Mouse (Mus musculus): ENCODE results near the gene Sfxn1. TPM values are rescaled to one million over a fixed set of nuclear protein-coding genes. Genes with fewer than 3 reads are reported as not detected.

Gene Sfxn1
- polyA plus RNA-seq (2015; fragmentation: Nextera tagmentation; extraction: Ambion mirVana): 96.8 and 102 TPM in 2 replicates

DNA sequence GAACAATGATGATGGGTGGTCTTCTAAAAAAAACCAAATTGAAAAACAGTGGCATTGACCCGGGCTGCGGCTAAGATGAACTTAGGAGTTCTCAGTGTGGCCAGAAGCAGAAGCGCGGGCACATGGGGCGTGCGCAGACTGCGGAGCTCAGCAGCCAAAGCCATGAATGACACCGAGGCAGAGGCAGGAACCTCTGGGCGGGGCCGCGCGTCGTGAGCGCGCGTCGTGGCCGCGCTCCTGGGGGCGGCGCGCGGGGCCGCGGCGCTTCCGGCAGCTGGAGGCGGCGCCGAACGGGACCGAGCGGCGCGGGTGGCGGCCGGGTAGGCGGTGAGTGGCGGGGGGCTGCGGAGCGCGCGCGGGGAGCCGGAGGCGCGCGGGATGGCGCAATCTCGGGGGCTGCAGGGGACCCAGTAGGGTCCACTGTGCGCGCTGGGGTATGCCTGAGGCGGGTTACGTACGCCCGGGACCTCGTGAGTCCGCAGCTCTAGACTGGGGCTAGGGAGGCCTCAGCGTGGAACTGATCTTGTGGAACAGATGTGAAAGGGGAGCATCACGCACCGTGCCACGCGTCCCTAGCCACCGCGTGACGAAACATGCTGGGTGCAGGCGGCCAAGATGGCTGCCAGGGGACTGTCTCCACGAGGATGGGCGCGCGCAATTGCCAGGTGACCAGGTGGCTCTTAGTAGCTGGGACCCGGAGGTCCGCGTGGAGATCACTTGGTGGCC is at the start of gene Sfxn1:
TSS of gene Sfxn1 (plus strand) at position 264 of the 726 bp plus-strand sequence.
- H3K4me2 ChIP-seq: peak within 1 kb of the TSS; percentile 59
- H3K4me1 ChIP-seq: peaks cover 20% of the 10 kb centered on the region
- H3K27ac ChIP-seq: peak within 1 kb of the TSS; percentile 88
- peak; percentile 90 for ATAC-seq (replicated peaks)
- no peaks in the 10 kb centered on the region for H3K9me3 ChIP-seq
- peak within 1 kb of the TSS; percentile 76 for H3K9ac ChIP-seq
- under 1% methylated on average over 74 of the region's 74 CpGs for WGBS
- no peaks in the 10 kb centered on the region for H3K27me3 ChIP-seq (replicated peaks)
- no peaks in the 10 kb centered on the region for H3K36me3 ChIP-seq (replicated peaks)
- peak within 1 kb of the TSS; percentile 74 for H3K4me3 ChIP-seq

DNA sequence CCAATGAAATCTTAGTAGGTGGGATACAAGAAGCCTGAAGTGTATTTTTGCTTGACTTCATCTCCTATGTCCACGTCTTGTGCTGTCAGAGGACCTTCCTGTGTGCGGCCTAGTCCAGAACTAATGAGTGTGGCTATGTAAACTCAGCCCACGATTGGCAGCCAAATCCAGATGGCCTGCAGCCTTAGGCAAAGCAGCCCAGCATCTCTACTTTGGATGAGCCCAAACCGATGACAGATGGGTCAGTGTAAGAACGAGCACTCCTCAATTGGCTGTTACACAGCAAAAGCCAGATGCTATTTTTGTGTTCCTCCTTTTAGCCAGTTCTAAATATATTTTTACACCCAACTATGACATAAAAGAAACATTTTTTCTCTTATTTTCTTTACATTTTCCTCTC is 48.4 kb upstream of the Sfxn1 start:
- 73% methylated on average over 5 of the region's 5 CpGs for WGBS
- Histone ChIP-seq H3K27me3 (replicated peaks) (no peaks in the 10 kb centered on the region), H3K4me3 (no peak overlapping the region), H3K4me1 (no peaks in the 10 kb centered on the region), H3K9ac (no peak overlapping the region), H3K9me3 (no peaks in the 10 kb centered on the region), H3K27ac (no peak overlapping the region), H3K36me3 (replicated peaks) (no peaks in the 10 kb centered on the region), H3K4me2 (no peak overlapping the region)
- ATAC-seq (replicated peaks): no peak

DNA sequence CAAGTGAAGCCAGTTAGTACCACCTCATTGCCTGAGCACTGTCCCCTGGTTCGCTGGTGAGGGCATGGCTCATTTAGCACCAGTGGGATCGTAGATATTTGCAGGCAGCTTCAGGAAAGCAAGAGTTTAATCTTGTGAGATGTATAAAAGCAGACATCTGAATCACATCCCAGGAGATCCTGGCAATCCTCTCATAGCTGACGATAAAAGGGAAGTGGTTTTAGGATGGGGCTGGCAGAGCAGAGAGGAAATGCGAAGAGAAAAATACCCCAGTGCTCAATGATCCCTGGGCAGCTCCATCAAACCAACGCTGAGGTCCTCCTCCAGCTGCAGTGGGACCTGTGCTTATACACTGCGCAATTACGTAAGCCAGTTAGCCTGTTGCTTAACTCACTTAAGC is 44.6 kb upstream of the Sfxn1 start:
- H3K27ac ChIP-seq: no peak overlapping the region
- WGBS: 67% methylated on average over 7 of the region's 7 CpGs

DNA sequence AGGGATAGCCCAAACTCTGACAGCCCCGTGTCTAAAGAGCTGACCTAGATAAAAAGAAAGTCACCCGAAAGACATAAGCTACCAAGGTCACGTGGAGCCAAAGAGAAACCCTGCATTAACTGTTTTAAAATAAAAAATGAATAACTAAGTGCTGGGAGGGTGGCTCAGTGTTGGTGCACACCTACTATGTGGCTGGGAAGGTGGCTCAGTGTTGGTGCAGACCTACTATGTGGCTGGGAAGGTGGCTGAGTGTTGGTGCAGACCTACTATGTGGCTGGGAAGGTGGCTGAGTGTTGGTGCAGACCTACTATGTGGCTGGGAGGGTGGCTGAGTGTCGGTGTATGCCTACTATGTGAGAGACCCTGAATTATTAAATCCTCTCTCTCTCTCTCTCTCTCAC is 38.0 kb upstream of the Sfxn1 start:
- no peak for ATAC-seq (replicated peaks)
- Histone ChIP-seq H3K27ac (no peak overlapping the region), H3K9me3 (no peaks in the 10 kb centered on the region), H3K4me3 (no peak overlapping the region), H3K4me1 (no peaks in the 10 kb centered on the region), H3K27me3 (replicated peaks) (no peaks in the 10 kb centered on the region), H3K4me2 (no peak overlapping the region), H3K36me3 (replicated peaks) (no peaks in the 10 kb centered on the region), H3K9ac (no peak overlapping the region)
- 86% methylated on average over 4 of the region's 4 CpGs for WGBS

More for the DNA sequence above, 44.6 kb upstream of the Sfxn1 start:
- H3K4me2 ChIP-seq: no peak overlapping the region
- H3K36me3 ChIP-seq (replicated peaks): no peaks in the 10 kb centered on the region
- ATAC-seq (replicated peaks): no peak
- H3K4me1 ChIP-seq: no peaks in the 10 kb centered on the region
- no peak overlapping the region for H3K9ac ChIP-seq
- H3K9me3 ChIP-seq: no peaks in the 10 kb centered on the region
- no peaks in the 10 kb centered on the region for H3K27me3 ChIP-seq (replicated peaks)
- H3K4me3 ChIP-seq: no peak overlapping the region

DNA sequence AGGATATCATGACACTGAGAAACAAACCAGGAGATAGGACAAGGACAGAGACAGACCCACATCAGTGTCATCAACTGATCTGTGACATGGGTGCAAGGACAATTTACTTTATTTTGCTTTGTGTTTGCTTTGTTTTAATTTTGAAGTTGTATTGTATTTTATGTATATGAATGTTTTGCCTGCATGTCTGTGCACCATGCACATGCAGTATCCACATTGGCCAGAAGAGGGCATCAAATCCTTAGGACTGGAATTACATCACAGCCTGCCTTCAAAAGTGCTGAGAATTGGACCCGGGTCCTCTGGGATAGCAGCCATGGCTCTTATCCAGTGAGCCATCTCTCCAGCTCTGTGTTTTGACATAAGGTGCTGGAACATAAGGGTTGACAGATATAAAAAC is 36.1 kb upstream of the Sfxn1 start:
- 66% methylated on average over 1 of the region's 1 CpGs for WGBS
- H3K4me1 ChIP-seq: no peaks in the 10 kb centered on the region
- no peaks in the 10 kb centered on the region for H3K27me3 ChIP-seq (replicated peaks)
- H3K4me3 ChIP-seq: no peak overlapping the region
- ATAC-seq (replicated peaks): no peak
- H3K4me2 ChIP-seq: no peak overlapping the region
- no peak overlapping the region for H3K9ac ChIP-seq
- no peaks in the 10 kb centered on the region for H3K9me3 ChIP-seq
- H3K27ac ChIP-seq: no peak overlapping the region
- no peaks in the 10 kb centered on the region for H3K36me3 ChIP-seq (replicated peaks)

DNA sequence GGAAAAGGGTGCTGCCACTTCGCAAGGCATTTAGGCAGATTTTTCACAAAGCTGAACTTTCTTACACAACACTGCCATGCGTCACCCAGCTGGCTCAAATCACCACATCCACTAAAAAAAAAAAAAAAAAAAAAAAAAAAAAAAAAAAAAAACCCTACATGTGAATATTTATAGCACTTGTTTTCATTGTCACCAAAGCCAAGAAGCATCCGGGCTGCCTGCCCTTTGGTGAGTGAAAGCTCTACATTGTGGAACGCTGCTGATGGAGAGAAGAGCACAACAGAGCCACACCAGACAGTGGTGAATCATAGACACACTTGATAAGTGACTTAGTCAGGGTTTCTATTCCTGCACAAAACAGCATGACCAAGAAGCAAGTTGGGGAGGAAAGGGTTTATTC is 33.7 kb upstream of the Sfxn1 start:
- no peak overlapping the region for H3K9ac ChIP-seq
- no peaks in the 10 kb centered on the region for H3K36me3 ChIP-seq (replicated peaks)
- ATAC-seq (replicated peaks): no peak
- no peak overlapping the region for H3K27ac ChIP-seq
- no peak overlapping the region for H3K4me2 ChIP-seq
- H3K4me3 ChIP-seq: no peak overlapping the region
- no peaks in the 10 kb centered on the region for H3K4me1 ChIP-seq
- no peaks in the 10 kb centered on the region for H3K27me3 ChIP-seq (replicated peaks)
- 77% methylated on average over 4 of the region's 4 CpGs for whole genome bisulfite sequencing
- no peaks in the 10 kb centered on the region for H3K9me3 ChIP-seq

DNA sequence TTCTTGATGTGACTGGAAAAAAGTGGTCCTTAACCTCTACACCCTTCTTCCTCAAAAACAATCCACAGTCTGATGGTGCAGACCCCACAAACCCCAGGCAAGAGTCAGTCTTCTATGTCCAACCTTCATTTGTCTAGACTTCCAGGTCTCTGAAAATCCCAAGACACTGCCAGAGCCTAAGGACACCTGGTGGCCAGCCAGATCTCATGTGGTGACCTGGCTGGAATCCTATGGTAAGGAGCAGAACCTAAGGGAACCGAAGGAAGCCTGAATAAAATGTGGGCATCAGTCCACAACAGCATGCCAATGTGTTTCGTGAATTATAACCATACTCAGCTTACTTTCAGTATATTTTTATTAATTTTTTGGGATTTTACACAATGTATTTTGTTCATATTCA is 31.4 kb upstream of the Sfxn1 start:
- no peaks in the 10 kb centered on the region for H3K36me3 ChIP-seq (replicated peaks)
- no peak overlapping the region for H3K4me3 ChIP-seq
- H3K4me2 ChIP-seq: no peak overlapping the region
- no peak overlapping the region for H3K27ac ChIP-seq
- H3K9ac ChIP-seq: no peak overlapping the region
- no peak for ATAC-seq (replicated peaks)
- H3K27me3 ChIP-seq (replicated peaks): no peaks in the 10 kb centered on the region
- H3K4me1 ChIP-seq: no peaks in the 10 kb centered on the region
- WGBS: 92% methylated on average over 2 of the region's 2 CpGs
- H3K9me3 ChIP-seq: no peaks in the 10 kb centered on the region

DNA sequence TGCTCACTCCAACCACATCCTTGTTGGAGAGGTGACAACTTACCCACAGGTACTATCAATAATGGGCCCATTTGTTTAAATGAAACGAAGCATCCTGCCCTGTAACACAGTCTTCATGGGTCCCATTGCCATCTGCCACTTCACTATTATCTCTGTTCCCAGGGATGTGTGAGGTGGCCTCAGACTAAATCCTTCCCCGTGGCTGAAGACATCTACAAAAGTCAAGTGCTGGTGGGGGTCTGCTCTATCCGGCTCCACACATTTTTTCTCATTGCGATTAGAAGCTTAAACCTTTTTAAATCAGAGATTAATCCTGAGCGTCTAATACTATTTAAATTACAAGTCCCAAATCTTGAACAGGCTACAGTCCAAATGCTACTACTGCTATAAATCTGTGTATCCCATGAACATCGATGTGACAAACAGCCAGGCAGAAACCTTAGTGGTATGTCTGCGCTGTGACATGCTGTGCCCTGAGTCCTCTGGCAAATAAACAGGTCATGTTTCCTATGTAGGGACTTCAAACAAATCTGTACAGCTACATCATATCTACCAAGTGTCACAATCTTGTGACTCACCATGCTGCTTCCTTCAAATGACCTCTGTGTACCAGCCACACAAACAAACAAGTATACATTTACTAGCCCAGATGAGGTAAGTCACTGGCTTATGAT is 22.9 kb upstream of the Sfxn1 start:
- no peak overlapping the region for H3K9ac ChIP-seq
- peaks cover 8% of the 10 kb centered on the region; the same call in 1 of the 2 replicates for H3K4me1 ChIP-seq
- no peak overlapping the region for H3K4me3 ChIP-seq
- no peak for ATAC-seq (replicated peaks)
- peak overlapping the region; percentile 42 for H3K27ac ChIP-seq
- H3K36me3 ChIP-seq (replicated peaks): no peaks in the 10 kb centered on the region
- H3K9me3 ChIP-seq: no peaks in the 10 kb centered on the region
- no peak overlapping the region for H3K4me2 ChIP-seq
- H3K27me3 ChIP-seq (replicated peaks): peaks cover 1% of the 10 kb centered on the region; the same call in 1 of the 2 replicates
- WGBS: 61% methylated on average over 7 of the region's 7 CpGs

DNA sequence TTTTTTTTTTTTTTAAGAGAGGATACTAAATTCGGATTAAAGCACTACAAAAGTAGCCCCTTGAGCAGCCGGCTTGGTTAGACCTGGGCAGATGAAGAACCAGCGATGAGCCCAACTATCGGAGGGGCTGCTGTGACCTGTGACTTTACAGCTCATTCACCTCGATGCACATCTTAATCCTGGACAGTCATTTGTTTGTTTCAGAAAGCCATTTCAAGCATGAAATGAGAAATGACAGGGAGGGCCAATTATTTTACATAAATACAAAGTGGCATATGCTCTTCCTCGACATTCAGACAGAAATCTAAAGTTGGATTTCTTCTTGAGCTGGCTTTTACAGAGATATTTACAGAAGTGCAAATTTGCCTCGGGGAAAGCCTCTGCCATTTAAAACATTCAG is 20.0 kb upstream of the Sfxn1 start:
- Histone ChIP-seq H3K4me1 (peaks cover 22% of the 10 kb centered on the region), H3K4me3 (0 out of 2 replicates have a peak overlapping the region, but pooled peaks have one; percentile 9), H3K27ac (no peak overlapping the region), H3K9ac (no peak overlapping the region), H3K9me3 (no peaks in the 10 kb centered on the region), H3K36me3 (replicated peaks) (no peaks in the 10 kb centered on the region), H3K27me3 (replicated peaks) (peaks cover 14% of the 10 kb centered on the region), H3K4me2 (no peak overlapping the region)
- no peak for ATAC-seq (replicated peaks)
- WGBS: 18% methylated on average over 7 of the region's 7 CpGs

DNA sequence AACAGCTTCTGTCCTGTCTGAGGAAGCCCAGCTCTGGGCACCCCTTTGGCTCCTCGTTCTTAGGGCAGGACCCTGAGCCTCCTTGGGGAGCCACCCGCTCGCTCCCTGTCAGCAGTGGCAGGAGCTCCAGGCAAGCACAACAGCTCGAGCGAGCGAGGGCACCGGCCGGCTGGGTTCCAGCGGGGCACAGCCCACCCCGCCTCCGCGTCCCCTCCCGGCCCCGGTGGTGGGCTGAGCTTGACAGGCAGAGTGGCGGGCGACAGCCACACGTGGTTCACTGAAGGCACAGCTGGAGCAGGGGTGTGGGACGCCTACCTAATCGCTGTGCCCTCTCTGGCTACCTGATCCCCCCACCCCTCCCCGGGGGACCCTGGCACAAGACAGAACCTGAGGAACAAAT is 16.7 kb upstream of the Sfxn1 start:
- peaks cover 14% of the 10 kb centered on the region for H3K27me3 ChIP-seq (replicated peaks)
- H3K4me1 ChIP-seq: peaks cover 22% of the 10 kb centered on the region
- H3K4me3 ChIP-seq: peak overlapping the region; percentile 56
- peak overlapping the region; percentile 41; the same call in 1 of the 2 replicates for H3K9ac ChIP-seq
- H3K27ac ChIP-seq: no peak overlapping the region
- no peaks in the 10 kb centered on the region for H3K9me3 ChIP-seq
- ATAC-seq (replicated peaks): peak; percentile 75
- H3K4me2 ChIP-seq: peak overlapping the region; percentile 100
- 2% methylated on average over 19 of the region's 20 CpGs for WGBS
- H3K36me3 ChIP-seq (replicated peaks): no peaks in the 10 kb centered on the region

DNA sequence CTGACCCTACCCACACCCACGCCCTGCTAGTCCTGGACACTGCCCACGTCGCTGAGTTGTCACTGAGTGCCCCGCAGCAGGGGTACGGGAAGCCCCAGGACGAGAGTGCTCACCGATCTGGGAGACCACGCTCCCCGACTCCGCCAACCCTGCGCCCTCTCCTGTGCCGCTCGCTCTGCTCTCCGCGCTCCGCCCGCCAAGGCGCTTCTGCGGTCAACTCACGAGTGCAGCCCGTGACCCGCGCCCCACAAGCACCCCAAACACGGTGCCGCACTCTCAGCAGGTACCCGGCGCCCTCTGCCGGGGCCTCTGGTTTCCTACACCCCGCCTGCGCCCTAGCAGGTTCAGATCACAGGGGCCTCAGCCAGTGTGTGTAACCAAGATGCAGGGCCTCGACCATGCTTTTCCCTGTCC is 16.2 kb upstream of the Sfxn1 start, which contains the start of gene Drd1:
TSS of gene Drd1 (minus strand) at position 258 of the 414 bp plus-strand sequence.
- H3K4me3 ChIP-seq: peak within 1 kb of the TSS; percentile 56
- H3K9ac ChIP-seq: peak within 1 kb of the TSS; percentile 41; the same call in 1 of the 2 replicates
- peak within 1 kb of the TSS; percentile 100 for H3K4me2 ChIP-seq
- H3K36me3 ChIP-seq (replicated peaks): no peaks in the 10 kb centered on the region
- no peak within 1 kb of the TSS for H3K27ac ChIP-seq
- H3K9me3 ChIP-seq: no peaks in the 10 kb centered on the region
- H3K27me3 ChIP-seq (replicated peaks): peaks cover 14% of the 10 kb centered on the region
- ATAC-seq (replicated peaks): peak; percentile 84
- peaks cover 18% of the 10 kb centered on the region for H3K4me1 ChIP-seq
- under 1% methylated on average over 31 of the region's 31 CpGs for WGBS

DNA sequence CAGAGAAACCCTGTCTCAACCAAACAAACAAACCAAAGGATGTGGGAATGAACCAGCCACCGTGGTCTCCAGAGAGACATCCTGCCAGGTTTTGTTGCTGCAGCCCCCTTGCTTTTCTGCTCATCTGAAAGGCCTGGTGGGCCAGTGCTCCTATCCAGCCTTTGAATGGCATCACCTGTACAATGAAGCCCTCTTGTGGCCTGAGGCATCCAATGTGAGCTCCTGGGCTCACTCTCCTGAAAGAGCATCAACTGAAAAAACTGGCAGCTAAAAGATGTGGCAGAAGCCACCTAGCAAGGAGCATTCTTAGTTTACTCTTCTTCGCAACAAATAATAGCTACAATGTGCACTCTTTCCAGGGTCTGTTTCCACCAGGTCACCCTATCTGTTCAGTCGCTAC is 9.6 kb upstream of the Sfxn1 start:
- H3K9me3 ChIP-seq: no peaks in the 10 kb centered on the region
- H3K27me3 ChIP-seq (replicated peaks): no peaks in the 10 kb centered on the region
- H3K4me3 ChIP-seq: no peak overlapping the region
- H3K4me1 ChIP-seq: no peaks in the 10 kb centered on the region
- WGBS: 93% methylated on average over 3 of the region's 3 CpGs
- H3K4me2 ChIP-seq: no peak overlapping the region
- no peak for ATAC-seq (replicated peaks)
- no peak overlapping the region for H3K9ac ChIP-seq
- H3K36me3 ChIP-seq (replicated peaks): no peaks in the 10 kb centered on the region
- no peak overlapping the region for H3K27ac ChIP-seq

Measured in midbrain, embryonic 15.5 days (tissue).